Mouse (Mus musculus) retina, embryonic 14.5 days (tissue): ENCODE measurements around the gene Osbpl9.

Experiments
- DNase-seq: peaks from one replicate; pipeline ENCODE4 v3.0.0-alpha.2; 2015; ENCODE audit warnings: low spot score

Osbpl9 gene

DNA sequence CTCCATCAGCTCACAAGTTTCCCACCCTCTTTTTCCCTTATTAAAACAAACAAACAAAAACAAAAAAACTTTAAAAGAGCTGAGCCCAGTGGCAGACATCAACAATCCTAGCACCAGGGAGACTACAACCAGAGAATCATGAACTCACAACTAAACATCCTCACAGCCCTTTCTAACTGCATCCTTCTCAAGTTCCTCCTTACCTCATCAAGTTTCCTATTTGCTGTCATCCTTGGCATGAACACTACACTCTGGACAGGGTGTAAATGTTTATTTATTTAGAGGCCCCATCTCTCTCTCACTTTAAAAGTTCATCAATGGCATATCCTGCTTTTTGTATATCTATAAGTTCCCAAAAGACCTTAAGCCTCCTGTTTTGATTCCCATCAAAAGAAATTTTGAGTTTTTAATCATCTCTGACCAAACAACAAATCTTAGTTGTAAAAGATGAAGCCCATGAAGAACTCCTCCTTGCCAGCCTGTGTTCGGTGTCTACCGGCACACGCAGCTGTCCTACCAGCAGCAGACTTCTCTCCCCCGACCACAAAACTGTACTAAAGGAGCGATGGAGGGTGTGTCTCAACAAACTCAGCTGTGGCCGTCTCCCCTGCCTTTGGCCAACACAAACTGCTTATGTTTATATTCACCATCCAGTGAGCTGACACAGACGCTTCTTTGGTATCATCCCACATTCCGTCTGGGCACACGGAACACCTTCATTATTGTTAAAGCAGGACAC lies 98.8 kb downstream of the Osbpl9 start:
- no peak for DNase-seq

GRCm38 (mm10) chr4:109102574-109102973 lies 99.5 kb downstream of the Osbpl9 start:
- DNase-seq: no peak

- DNase-seq: no peak
Observed at GRCm38 (mm10) chr4:109098861-109099260, 103.2 kb downstream of the Osbpl9 start.

DNA sequence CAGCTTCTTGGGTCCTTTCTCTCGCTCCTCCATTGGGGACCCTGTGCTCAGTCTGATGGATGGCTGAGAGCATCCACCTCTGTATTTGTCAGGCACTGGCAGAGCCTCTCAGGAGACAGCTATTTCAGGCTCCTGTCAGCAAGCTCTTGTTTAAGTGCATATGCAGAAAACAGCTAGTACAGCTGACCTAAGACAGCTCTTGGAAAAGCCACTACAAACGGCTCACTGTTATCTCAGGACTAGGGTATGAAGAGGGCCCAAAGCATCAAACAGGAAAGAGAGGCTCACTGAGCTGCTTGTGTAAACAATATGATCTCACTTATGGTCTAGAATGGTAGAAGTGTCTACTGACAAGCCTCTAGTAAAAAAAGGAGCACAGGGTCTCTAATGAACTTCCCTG lies 107.8 kb downstream of the Osbpl9 start:
- no peak for DNase-seq

- DNase-seq: no peak
Observed at GRCm38 (mm10) chr4:109092344-109092743, 109.7 kb downstream of the Osbpl9 start.

GRCm38 (mm10) chr4:109091241-109091777 lies 110.8 kb downstream of the Osbpl9 start:
- no peak for DNase-seq

DNA sequence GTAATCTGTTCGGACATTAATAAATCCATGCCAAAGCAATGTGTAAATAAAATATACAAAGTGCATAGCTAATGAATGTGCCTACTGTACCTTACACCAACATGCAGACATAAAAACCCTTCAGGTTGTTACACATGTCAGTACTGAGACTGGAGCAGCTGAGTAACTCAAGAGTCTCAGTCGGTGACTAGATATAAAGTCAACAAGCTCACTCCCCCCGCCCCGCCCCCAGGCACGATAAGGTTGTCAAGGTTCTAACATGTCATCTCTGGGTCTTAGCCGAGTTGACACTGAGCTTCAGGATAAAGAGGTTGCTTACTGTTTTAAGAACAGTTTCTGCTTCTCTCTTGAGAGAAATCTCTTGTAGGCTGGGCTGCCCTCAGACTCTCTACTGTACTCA lies 112.1 kb downstream of the Osbpl9 start:
- DNase-seq: no peak

GRCm38 (mm10) chr4:109089171-109089570 lies 112.9 kb downstream of the Osbpl9 start:
- no peak for DNase-seq

DNA sequence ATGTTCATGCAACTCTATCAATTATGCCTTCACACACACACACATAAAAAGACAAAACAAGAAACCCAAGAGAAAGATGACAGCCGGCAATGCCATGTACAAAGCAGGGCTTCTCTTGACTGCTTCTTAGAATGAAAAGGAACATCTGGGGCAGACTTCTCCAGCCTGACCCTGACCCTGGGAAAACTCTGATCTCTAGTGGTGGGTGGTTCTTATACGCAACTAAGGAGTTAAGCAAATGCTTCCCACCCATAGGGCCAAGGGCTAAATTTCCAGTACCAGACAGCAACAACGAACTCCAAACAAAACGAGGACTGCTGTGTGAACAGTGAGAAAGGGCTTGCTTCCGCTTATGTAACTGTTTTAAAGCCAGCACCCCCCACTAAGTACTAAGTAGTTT lies 122.0 kb downstream of the Osbpl9 start:
- DNase-seq: no peak

- no peak for DNase-seq
Observed at GRCm38 (mm10) chr4:109079676-109080075, 122.4 kb downstream of the Osbpl9 start.

GRCm38 (mm10) chr4:109078941-109079340 lies 123.1 kb downstream of the Osbpl9 start:
- no peak for DNase-seq

- no peak for DNase-seq
Observed at GRCm38 (mm10) chr4:109073296-109073695, 128.8 kb downstream of the Osbpl9 start.

- no peak for DNase-seq
Observed at GRCm38 (mm10) chr4:109072891-109073290, 129.2 kb downstream of the Osbpl9 start.

DNA sequence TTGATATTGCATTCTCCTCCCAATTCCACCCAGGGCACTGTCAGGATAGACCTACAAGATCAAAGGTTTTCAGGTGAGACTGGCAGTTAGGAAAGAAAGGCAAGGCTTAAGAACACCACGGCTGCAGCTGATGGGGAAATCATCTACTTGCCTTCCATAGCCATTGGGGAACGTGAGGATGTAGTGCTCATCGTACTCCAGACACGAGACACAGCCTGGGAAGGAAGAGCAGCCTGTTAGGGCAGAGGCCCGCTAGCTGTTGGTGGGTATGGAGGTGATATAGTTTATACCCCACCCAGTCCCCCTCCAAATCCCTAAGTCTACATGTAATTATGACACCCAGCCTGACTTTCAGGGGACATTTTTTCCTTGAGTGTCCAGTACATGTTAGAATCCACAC lies 136.4 kb downstream of the Osbpl9 start:
- no peak for DNase-seq

DNA sequence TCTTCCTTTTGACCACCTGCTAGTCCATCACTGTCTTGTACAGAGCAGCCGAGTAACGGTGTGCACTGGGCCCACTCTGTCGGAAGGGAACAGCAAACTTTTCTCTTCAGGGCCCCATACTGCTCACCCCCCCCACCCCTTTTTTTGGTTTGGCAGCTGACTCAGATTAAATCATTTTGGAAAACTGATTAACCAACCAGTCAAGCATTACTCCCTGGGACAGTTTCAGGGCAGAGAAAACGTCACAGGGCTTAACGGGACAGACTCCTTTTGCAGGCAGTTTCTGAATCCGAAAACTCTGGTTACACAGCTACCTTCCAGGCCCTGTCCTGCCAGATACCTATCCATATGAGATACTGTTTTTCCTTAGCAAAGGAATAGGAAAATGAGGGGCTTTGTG lies 137.1 kb downstream of the Osbpl9 start:
- no peak for DNase-seq

- DNase-seq: no peak
Observed at GRCm38 (mm10) chr4:109059255-109059821, 142.7 kb downstream of the Osbpl9 start.

- no peak for DNase-seq
Observed at GRCm38 (mm10) chr4:109057640-109058039, 144.4 kb downstream of the Osbpl9 start.

GRCm38 (mm10) chr4:109056351-109056750 lies 145.7 kb downstream of the Osbpl9 start:
- no peak for DNase-seq

DNA sequence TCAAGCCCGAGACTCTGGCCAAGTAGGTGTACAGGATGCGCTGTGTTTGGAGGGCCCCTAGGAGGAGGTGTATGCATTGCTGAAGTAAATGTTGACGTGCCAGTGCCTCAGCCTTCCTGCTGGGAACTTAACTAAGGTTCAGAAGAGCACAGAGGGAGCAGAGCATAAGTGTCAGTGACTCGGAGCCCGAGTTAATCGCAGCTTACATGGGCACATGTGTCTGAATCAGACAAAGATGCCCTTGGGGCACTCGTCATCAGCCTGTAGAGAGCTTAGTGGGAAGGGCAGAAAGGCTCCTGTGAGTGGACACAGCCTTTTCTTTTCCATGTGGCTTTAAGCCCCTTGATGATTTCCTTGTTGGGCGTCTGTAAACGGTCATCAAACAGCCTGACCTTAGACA lies 148.1 kb downstream of the Osbpl9 start:
- DNase-seq: no peak

DNA sequence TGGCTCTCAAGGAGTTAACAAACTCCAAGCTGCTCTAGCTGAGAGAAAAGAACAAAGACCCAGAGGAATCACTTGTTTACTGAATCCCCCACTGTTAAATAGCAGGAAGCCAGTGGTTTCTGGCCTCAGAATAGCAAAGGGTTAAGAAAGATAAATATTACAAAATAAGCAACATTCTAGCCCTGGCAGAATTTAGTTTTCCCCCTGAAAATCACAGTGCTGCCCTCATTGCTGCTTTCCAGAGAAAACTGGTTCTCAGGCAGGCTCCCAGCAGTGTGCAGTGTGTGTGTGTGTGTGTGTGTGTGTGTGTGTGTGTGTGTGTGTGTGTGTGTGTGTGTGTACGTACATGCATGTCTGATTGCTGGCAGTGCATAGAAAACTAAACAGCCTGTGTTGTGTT lies 149.8 kb downstream of the Osbpl9 start:
- DNase-seq: no peak

- DNase-seq: no peak
Observed at GRCm38 (mm10) chr4:109048258-109048657, 153.8 kb downstream of the Osbpl9 start.

GRCm38 (mm10) chr4:109043756-109044155 lies 158.3 kb downstream of the Osbpl9 start:
- no peak for DNase-seq

GRCm38 (mm10) chr4:109043294-109043693 lies 158.8 kb downstream of the Osbpl9 start:
- no peak for DNase-seq

DNA sequence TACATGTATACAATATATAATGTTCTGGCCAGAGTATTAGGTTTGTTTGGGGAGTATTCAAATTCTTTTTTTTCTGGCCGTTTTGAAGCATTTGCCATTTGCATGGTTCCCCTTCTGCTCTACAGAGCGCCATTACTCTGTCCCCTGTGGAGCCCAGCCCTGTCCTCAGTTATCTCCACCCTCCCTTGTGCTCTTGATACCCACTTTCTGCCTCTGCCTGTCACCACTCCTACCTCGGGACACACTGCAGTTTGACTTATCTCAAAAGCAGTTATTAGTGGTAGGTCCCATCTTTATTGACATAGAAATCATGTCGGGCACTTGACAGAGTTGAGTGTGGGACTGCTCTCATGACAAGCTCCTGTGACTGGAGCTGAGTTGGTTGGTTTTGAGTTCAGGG lies 159.3 kb downstream of the Osbpl9 start:
- no peak for DNase-seq
